Mouse (Mus musculus): ENCODE results near the gene Elfn2.

Gene Elfn2

GRCm38 (mm10) chr15:78681781-78682180 lies 36.8 kb downstream of the Elfn2 start:
- DNase-seq (ENCODE audit: low spot score), result no peak

- DNase-seq (ENCODE audit: low spot score), result no peak
Observed at GRCm38 (mm10) chr15:78681301-78681700, 37.3 kb downstream of the Elfn2 start.

GRCm38 (mm10) chr15:78680291-78680690 lies 38.3 kb downstream of the Elfn2 start:
- no peak for DNase-seq (ENCODE audit: low spot score)

- DNase-seq (ENCODE audit: low spot score), result no peak
Observed at GRCm38 (mm10) chr15:78677708-78678107, 40.9 kb downstream of the Elfn2 start.

- DNase-seq (ENCODE audit: low spot score), result no peak
Observed at GRCm38 (mm10) chr15:78677015-78677414, 41.6 kb downstream of the Elfn2 start.

- DNase-seq (ENCODE audit: low spot score), result no peak
Observed at GRCm38 (mm10) chr15:78674912-78675412, 43.6 kb downstream of the Elfn2 start.

- no peak for DNase-seq (ENCODE audit: low spot score)
Observed at GRCm38 (mm10) chr15:78673436-78673835, 45.1 kb downstream of the Elfn2 start.

- no peak for DNase-seq (ENCODE audit: low spot score)
Observed at GRCm38 (mm10) chr15:78670341-78670740, 48.2 kb downstream of the Elfn2 start.

- no peak for DNase-seq (ENCODE audit: low spot score)
Observed at GRCm38 (mm10) chr15:78669221-78669871, 49.2 kb downstream of the Elfn2 start.

GRCm38 (mm10) chr15:78664268-78664667 lies 54.3 kb downstream of the Elfn2 start:
- no peak for DNase-seq (ENCODE audit: low spot score)

- no peak for DNase-seq (ENCODE audit: low spot score)
Observed at GRCm38 (mm10) chr15:78651169-78651568, 67.4 kb downstream of the Elfn2 start.

- DNase-seq (ENCODE audit: low spot score), result no peak
Observed at GRCm38 (mm10) chr15:78647746-78648145, 70.8 kb downstream of the Elfn2 start.

GRCm38 (mm10) chr15:78644606-78645005 lies 74.0 kb downstream of the Elfn2 start:
- DNase-seq (ENCODE audit: low spot score), result no peak

- no peak for DNase-seq (ENCODE audit: low spot score)
Observed at GRCm38 (mm10) chr15:78643633-78644032, 74.9 kb downstream of the Elfn2 start.

GRCm38 (mm10) chr15:78635231-78635630 lies 83.3 kb downstream of the Elfn2 start:
- DNase-seq (ENCODE audit: low spot score), result no peak

- DNase-seq (ENCODE audit: low spot score), result no peak
Observed at GRCm38 (mm10) chr15:78634095-78634737, 84.4 kb downstream of the Elfn2 start.

- no peak for DNase-seq (ENCODE audit: low spot score)
Observed at GRCm38 (mm10) chr15:78633413-78633812, 85.2 kb downstream of the Elfn2 start.

- no peak for DNase-seq (ENCODE audit: low spot score)
Observed at GRCm38 (mm10) chr15:78632387-78632786, 86.2 kb downstream of the Elfn2 start.

- no peak for DNase-seq (ENCODE audit: low spot score)
Observed at GRCm38 (mm10) chr15:78626285-78626684, 92.3 kb downstream of the Elfn2 start.

- DNase-seq (ENCODE audit: low spot score), result no peak
Observed at GRCm38 (mm10) chr15:78624961-78625360, 93.6 kb downstream of the Elfn2 start.

GRCm38 (mm10) chr15:78624431-78624950 lies 94.1 kb downstream of the Elfn2 start:
- no peak for DNase-seq (ENCODE audit: low spot score)

GRCm38 (mm10) chr15:78623426-78623825 lies 95.1 kb downstream of the Elfn2 start:
- peak; percentile 65 for DNase-seq (ENCODE audit: low spot score)
